Mouse (Mus musculus) liver, adult 2 months (tissue): ENCODE measurements around the gene Heatr4.

Experiments
- CTCF ChIP-seq: fragments of 200-500 bp; IDR thresholded peaks from 2 replicates; pipeline ENCODE4 v1.5.1; 2011; ENCODE audit warnings: low read depth, low read length, control low read depth
- POLR2A ChIP-seq: fragments of 200-500 bp; IDR thresholded peaks from 2 replicates; pipeline ENCODE4 v1.6.1; 2011; ENCODE audit warnings: low read length, control low read depth; ENCODE audit not compliant: insufficient read depth; ENCODE audit errors: extremely low read depth

DNA sequence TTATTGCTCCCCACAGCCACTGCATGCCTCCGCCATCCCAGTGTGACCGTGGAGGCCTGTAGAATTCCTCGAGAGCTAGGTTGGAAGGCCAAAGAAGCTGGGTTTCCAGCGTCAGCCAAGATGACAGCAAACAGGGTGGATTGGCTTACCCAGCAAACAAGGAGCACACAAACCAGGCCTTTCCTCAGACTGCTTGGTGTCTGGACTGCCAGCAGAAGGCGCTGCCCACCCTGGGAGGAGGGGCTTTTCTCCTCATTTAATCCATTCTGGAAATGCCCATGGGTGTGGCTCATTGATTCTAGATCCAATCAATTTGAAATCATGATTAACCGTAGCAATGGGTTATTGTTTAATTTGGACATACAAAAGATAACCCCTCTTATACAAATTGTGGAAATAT, 28.5 kb upstream of the Heatr4 start:
- TF ChIP-seq POLR2A (no peak), CTCF (peak; percentile 33)
